11 mouse cellular contexts compared by ENCODE assay signal in genomic region chr1:62382807-62383514, GRCm38 (mm10).
A peak's percentile ranks its signal among the peaks of the same experiment; 100 is the strongest.
DNase-seq lines count a peak whose midpoint lies in the region; ATAC-seq lines count a peak whose summit lies in the region.
"Had no signal": no experiment of that assay in that cellular context is flagged by ENCODE, and none has a peak within 500 bp of the region (broad histone marks: within the 10 kb centered on the region; RNA-seq: fewer than 3 reads in every experiment).

No protein-coding gene starts in this region.

- no peak overlapping the region for H3K9ac ChIP-seq in neural tube, embryonic 15.5 days (replicated peaks)
- no peak overlapping the region for H3K9ac ChIP-seq in embryonic facial prominence, embryonic 11.5 days (replicated peaks; ENCODE audit: low read length)
- H3K9ac ChIP-seq: forebrain, embryonic 12.5 days had no signal

- H3K4me1 ChIP-seq in neural tube, embryonic 15.5 days, result no peaks in the 10 kb centered on the region
- no peaks in the 10 kb centered on the region for H3K4me1 ChIP-seq in embryonic facial prominence, embryonic 11.5 days (ENCODE audit: control insufficient read depth, insufficient read depth, low read length)
- peaks cover 41% of the 10 kb centered on the region for H3K4me1 ChIP-seq in limb, embryonic 10.5 days
- H3K4me1 ChIP-seq: forebrain, embryonic 12.5 days had no signal

- no peak for ATAC-seq in neural tube, embryonic 15.5 days (ENCODE audit: low FRiP score)
- ATAC-seq in embryonic facial prominence, embryonic 11.5 days (replicated peaks; ENCODE audit: insufficient number of reproducible peaks, low FRiP score, low TSS enrichment, low read depth), result no peak

- H3K9me3 ChIP-seq in neural tube, embryonic 15.5 days (replicated peaks), result no peaks in the 10 kb centered on the region
- H3K9me3 ChIP-seq in embryonic facial prominence, embryonic 11.5 days (replicated peaks; ENCODE audit: control insufficient read depth, low read length), result no peaks in the 10 kb centered on the region
- no peaks in the 10 kb centered on the region for H3K9me3 ChIP-seq in limb, embryonic 10.5 days (replicated peaks)
- H3K9me3 ChIP-seq: forebrain, embryonic 12.5 days had no signal

- 59% methylated on average over 14 of the region's 14 CpGs for WGBS in neural tube, embryonic 15.5 days
- WGBS in embryonic facial prominence, embryonic 11.5 days, result 33% methylated on average over 14 of the region's 14 CpGs
- 10% methylated on average over 14 of the region's 14 CpGs for WGBS in limb, embryonic 10.5 days

- no peaks in the 10 kb centered on the region for H3K36me3 ChIP-seq in neural tube, embryonic 15.5 days
- no peaks in the 10 kb centered on the region for H3K36me3 ChIP-seq in embryonic facial prominence, embryonic 11.5 days (replicated peaks; ENCODE audit: control insufficient read depth, insufficient read depth, low read depth, low read length)
- H3K36me3 ChIP-seq in limb, embryonic 10.5 days, result no peaks in the 10 kb centered on the region
- H3K36me3 ChIP-seq: forebrain, embryonic 12.5 days had no signal

- intact Hi-C loops in left cerebral cortex, postnatal 36 days (cut with DNase I), result no loop called here

- no peak overlapping the region for H3K4me3 ChIP-seq in neural tube, embryonic 15.5 days (replicated peaks)
- H3K4me3 ChIP-seq in embryonic facial prominence, embryonic 11.5 days (ENCODE audit: low read depth, low read length), result no peak overlapping the region
- no peak overlapping the region for H3K4me3 ChIP-seq in limb, embryonic 10.5 days
- H3K4me3 ChIP-seq: forebrain, embryonic 12.5 days had no signal

- no peaks in the 10 kb centered on the region for H3K27me3 ChIP-seq in neural tube, embryonic 15.5 days (replicated peaks)
- no peaks in the 10 kb centered on the region for H3K27me3 ChIP-seq in embryonic facial prominence, embryonic 11.5 days (ENCODE audit: control insufficient read depth, insufficient read depth, low read length)
- no peaks in the 10 kb centered on the region for H3K27me3 ChIP-seq in limb, embryonic 10.5 days (ENCODE audit: low read depth, poor library complexity, severe bottlenecking)
- H3K27me3 ChIP-seq: forebrain, embryonic 12.5 days had no signal

- H3K27ac ChIP-seq in neural tube, embryonic 15.5 days (replicated peaks), result no peak overlapping the region
- no peak overlapping the region for H3K27ac ChIP-seq in embryonic facial prominence, embryonic 11.5 days (replicated peaks; ENCODE audit: low read depth, low read length)
- peak overlapping the region; percentile 79 for H3K27ac ChIP-seq in limb, embryonic 10.5 days
- H3K27ac ChIP-seq: forebrain, embryonic 12.5 days had no signal

- peak; percentile 35 for DNase-seq in neural tube, embryonic 10.5 days (ENCODE audit: extremely low spot score, low spot score)
- DNase-seq in embryonic facial prominence, embryonic 11.5 days (ENCODE audit: low spot score), result peak; percentile 30
- peak; percentile 68 for DNase-seq in limb, embryonic 10.5 days (ENCODE audit: low spot score)
- DNase-seq in mesoderm, embryonic 11.5 days (ENCODE audit: low read depth, low spot score), result peak; percentile 53
- no peak for DNase-seq in cerebellum, adult 9-11 months
- DNase-seq in left cerebral cortex, postnatal 36 days (ENCODE audit: low spot score in 2 of 2), result no peak
- DNase-seq: cerebellum, adult 8-10 months; kidney, postnatal 14 days; midbrain, embryonic 14.5 days had no signal

- no peak overlapping the region for H3K4me2 ChIP-seq in neural tube, embryonic 15.5 days
- H3K4me2 ChIP-seq in embryonic facial prominence, embryonic 11.5 days (ENCODE audit: low read depth, low read length), result no peak overlapping the region
- H3K4me2 ChIP-seq: forebrain, embryonic 12.5 days had no signal

Comparison
In these comparisons a context has a peak if more than half of its experiments do, and no peak if none do; other contexts are left out.
1. DNase-seq: peak in neural tube, embryonic 10.5 days (single experiment), embryonic facial prominence, embryonic 11.5 days (single experiment), limb, embryonic 10.5 days (single experiment) and mesoderm, embryonic 11.5 days (single experiment); none in cerebellum, adult 9-11 months (single experiment) and left cerebral cortex, postnatal 36 days (0 of 2).